Mouse (Mus musculus) heart, adult 2 months (tissue): Measurements from ENCODE around the gene Larp1.

ENCODE experiments used
- CTCF ChIP-seq: fragments of 200-600 bp; IDR thresholded peaks from 2 replicates; pipeline ENCODE4 v1.8.1; 2022; ENCODE audit warnings: antibody characterized with exemption, mild to moderate bottlenecking, moderate library complexity
- POLR2A ChIP-seq: fragments of 200-500 bp; IDR thresholded peaks from 2 replicates; pipeline ENCODE4 v1.6.1; 2011; ENCODE audit warnings: mild to moderate bottlenecking, low read depth, low read length, control low read depth; ENCODE audit not compliant: insufficient read depth

- no peak for TF ChIP-seq CTCF
- TF ChIP-seq POLR2A, result no peak
Observed at GRCm38 (mm10) chr11:58096821-58097620, 88.2 kb downstream of the Larp1 start.
